Mouse (Mus musculus): ENCODE measurements around the gene Gramd4. TPM values are rescaled to one million over a fixed set of nuclear protein-coding genes. Genes with fewer than 3 reads are reported as not detected.

Gramd4 gene
- total RNA-seq, 1 experiment = 24.5 TPM

DNA sequence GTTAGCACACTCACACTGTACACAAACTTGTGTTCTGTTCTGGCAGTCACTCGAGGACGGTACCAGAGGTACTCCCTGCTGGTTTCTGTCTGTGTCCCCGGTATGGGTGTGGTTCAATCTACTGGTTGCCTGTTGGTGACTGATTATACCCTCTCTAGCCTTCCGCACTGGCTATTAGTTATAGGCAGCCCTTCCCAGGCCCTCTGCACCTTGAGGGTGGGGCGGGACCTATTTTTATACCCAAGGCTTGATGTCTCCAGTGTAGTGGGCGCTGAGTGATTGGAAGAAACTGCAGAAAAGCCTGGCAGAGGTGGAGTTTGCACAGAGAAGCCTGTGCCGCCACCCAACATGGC is 47.8 kb downstream of the Gramd4 start:
- no peak for TF ChIP-seq MAFK (IDR thresholded peaks at IDR 0.05; ENCODE audit: insufficient read depth, low read depth, low read length)
- H3K27ac ChIP-seq (ENCODE audit: insufficient read depth, low read depth, low read length, poor library complexity, severe bottlenecking) = no peak overlapping the region
- DNase-seq (ENCODE audit: low read depth, low spot score) = no peak
- H3K36me3 ChIP-seq (ENCODE audit: control insufficient read depth, insufficient read depth, low read length, poor library complexity, severe bottlenecking) = peaks cover 2% of the 10 kb centered on the region; the same call in 1 of the 2 replicates
- no peaks in the 10 kb centered on the region for H3K9me3 ChIP-seq (ENCODE audit: control insufficient read depth, insufficient read depth, low read depth, low read length)
- in situ Hi-C loops (cut with MboI; ENCODE audit: low sequenced_read_pairs in 2 of 2, unreplicated experiment in 2 of 2) = no loop called here
- no peak overlapping the region for H3K4me3 ChIP-seq (ENCODE audit: insufficient read depth in 1 of 2, low read depth in 1 of 2, low read length in 2 of 2, poor library complexity in 1 of 2, severe bottlenecking in 1 of 2)
- H3K9ac ChIP-seq (ENCODE audit: insufficient read depth, low read depth, low read length, poor library complexity, severe bottlenecking) = no peak overlapping the region
- H3K4me1 ChIP-seq (ENCODE audit: control insufficient read depth in 2 of 2, insufficient read depth in 2 of 2, low read length in 2 of 2, poor library complexity in 1 of 2) = peaks cover 0 to 12% of the 10 kb centered on the region in 2 experiments; a peak in 2 of 4 replicates

DNA sequence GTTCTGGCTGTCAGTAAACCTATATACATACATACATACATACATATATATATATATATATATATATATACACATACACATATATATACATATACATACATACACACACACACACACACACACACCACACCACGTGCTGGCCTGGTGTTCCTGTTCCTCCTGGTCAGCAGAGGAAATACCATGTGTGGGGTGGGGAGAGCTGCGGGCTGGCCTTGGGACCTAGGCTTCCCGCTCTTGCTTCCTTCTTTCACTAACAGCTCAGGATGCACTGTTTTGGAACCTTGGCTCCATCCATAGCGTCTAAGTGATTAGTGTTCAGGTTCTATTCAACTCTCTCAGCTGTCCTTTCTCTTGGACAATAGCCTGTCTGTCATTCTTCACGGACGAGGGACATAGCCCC is 48.3 kb downstream of the Gramd4 start:
- Histone ChIP-seq H3K36me3 (ENCODE audit: control insufficient read depth, insufficient read depth, low read length, poor library complexity, severe bottlenecking) (peaks cover 2% of the 10 kb centered on the region; the same call in 1 of the 2 replicates), H3K9me3 (ENCODE audit: control insufficient read depth, insufficient read depth, low read depth, low read length) (no peaks in the 10 kb centered on the region), H3K27ac (ENCODE audit: insufficient read depth, low read depth, low read length, poor library complexity, severe bottlenecking) (no peak overlapping the region), H3K4me3 (ENCODE audit: insufficient read depth in 1 of 2, low read depth in 1 of 2, low read length in 2 of 2, poor library complexity in 1 of 2, severe bottlenecking in 1 of 2) (no peak overlapping the region), H3K9ac (ENCODE audit: insufficient read depth, low read depth, low read length, poor library complexity, severe bottlenecking) (no peak overlapping the region), H3K4me1 (ENCODE audit: control insufficient read depth in 2 of 2, insufficient read depth in 2 of 2, low read length in 2 of 2, poor library complexity in 1 of 2) (peaks cover 0 to 12% of the 10 kb centered on the region in 2 experiments; a peak in 2 of 4 replicates)
- TF ChIP-seq ZNF384 (IDR thresholded peaks at IDR 0.05; ENCODE audit: low read depth, low read length) = no peak
- no peak for TF ChIP-seq HCFC1 (IDR thresholded peaks at IDR 0.05; ENCODE audit: borderline replicate concordance, insufficient read depth, low read length)
- TF ChIP-seq ZC3H11A (IDR thresholded peaks at IDR 0.05; ENCODE audit: borderline replicate concordance, low read depth, low read length) = no peak
- TF ChIP-seq CHD2 (IDR thresholded peaks at IDR 0.05; ENCODE audit: low read depth, low read length) = no peak
- no peak for TF ChIP-seq MAFK (IDR thresholded peaks at IDR 0.05; ENCODE audit: insufficient read depth, low read depth, low read length)
- in situ Hi-C loops (cut with MboI; ENCODE audit: low sequenced_read_pairs in 2 of 2, unreplicated experiment in 2 of 2) = no loop called here
- DNase-seq (ENCODE audit: low read depth, low spot score) = no peak

DNA sequence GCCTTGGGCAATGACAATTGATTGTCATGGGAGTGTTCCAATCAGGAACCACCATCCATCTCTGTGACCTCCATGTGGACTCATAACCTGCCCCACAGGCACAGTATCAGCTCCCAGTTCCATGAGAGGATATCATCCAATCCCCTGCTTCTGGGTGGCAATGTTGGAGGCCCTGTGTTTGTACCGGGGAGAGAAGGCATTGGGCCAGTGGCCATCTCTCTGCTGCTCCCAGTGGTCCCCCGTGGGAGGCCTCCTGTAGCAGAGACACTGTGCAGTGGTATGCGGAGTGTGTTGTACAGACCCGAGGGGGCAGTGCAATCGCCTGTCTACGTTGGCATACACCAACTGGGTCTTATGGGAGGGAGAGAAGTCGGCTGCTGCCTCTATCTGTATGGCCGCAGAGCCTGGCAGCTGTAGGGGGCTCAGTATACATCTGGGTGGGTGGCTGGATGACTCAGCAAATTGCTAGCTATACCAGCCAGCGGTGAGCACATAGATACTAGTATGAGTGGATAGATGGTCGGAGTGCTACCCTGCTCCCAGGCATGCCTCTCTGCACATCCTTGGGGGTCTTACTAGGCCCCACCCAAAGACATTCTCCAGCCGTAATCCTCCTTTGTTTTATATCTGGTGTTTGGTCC is 50.5 kb downstream of the Gramd4 start:
- Histone ChIP-seq H3K36me3 (ENCODE audit: control insufficient read depth, insufficient read depth, low read length, poor library complexity, severe bottlenecking) (no peaks in the 10 kb centered on the region), H3K27ac (ENCODE audit: insufficient read depth, low read depth, low read length, poor library complexity, severe bottlenecking) (no peak overlapping the region), H3K4me3 (ENCODE audit: insufficient read depth in 1 of 2, low read depth in 1 of 2, low read length in 2 of 2, poor library complexity in 1 of 2, severe bottlenecking in 1 of 2) (no peak overlapping the region), H3K9ac (ENCODE audit: insufficient read depth, low read depth, low read length, poor library complexity, severe bottlenecking) (no peak overlapping the region), H3K9me3 (ENCODE audit: control insufficient read depth, insufficient read depth, low read depth, low read length) (no peaks in the 10 kb centered on the region), H3K4me1 (ENCODE audit: control insufficient read depth in 2 of 2, insufficient read depth in 2 of 2, low read length in 2 of 2, poor library complexity in 1 of 2) (peaks cover 0 to 17% of the 10 kb centered on the region in 2 experiments; a peak in 2 of 4 replicates)
- TF ChIP-seq MAFK (IDR thresholded peaks at IDR 0.05; ENCODE audit: insufficient read depth, low read depth, low read length) = peak; percentile 57; the same call in 1 of the 2 replicates
- TF ChIP-seq HCFC1 (IDR thresholded peaks at IDR 0.05; ENCODE audit: borderline replicate concordance, insufficient read depth, low read length) = no peak
- in situ Hi-C loops (cut with MboI; ENCODE audit: low sequenced_read_pairs in 2 of 2, unreplicated experiment in 2 of 2) = no loop called here
- DNase-seq (ENCODE audit: low read depth, low spot score) = no peak

DNA sequence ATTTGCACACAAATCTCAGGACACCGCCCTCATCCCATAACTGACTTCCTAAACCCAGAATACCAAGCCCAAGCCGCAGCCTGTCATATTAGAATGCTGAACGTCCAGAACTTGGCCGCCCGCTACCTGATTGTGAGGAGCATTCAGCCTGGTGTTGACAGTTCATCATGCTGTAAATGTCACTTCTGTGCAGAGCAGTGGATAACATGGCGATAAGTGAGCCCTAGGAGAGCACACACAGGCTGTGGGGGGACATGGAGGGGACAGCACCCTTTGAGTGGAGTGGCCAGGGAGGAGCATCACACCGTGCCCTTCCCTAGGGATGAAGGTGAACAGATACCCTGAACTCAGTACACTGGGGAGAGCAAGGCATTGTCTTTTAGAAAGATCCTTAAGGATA is 51.8 kb downstream of the Gramd4 start:
- in situ Hi-C loops (cut with MboI; ENCODE audit: low sequenced_read_pairs in 2 of 2, unreplicated experiment in 2 of 2) = no loop called here
- Histone ChIP-seq H3K4me3 (ENCODE audit: insufficient read depth in 1 of 2, low read depth in 1 of 2, low read length in 2 of 2, poor library complexity in 1 of 2, severe bottlenecking in 1 of 2) (no peak overlapping the region), H3K36me3 (ENCODE audit: control insufficient read depth, insufficient read depth, low read length, poor library complexity, severe bottlenecking) (no peaks in the 10 kb centered on the region), H3K9me3 (ENCODE audit: control insufficient read depth, insufficient read depth, low read depth, low read length) (no peaks in the 10 kb centered on the region), H3K27ac (ENCODE audit: insufficient read depth, low read depth, low read length, poor library complexity, severe bottlenecking) (no peak overlapping the region), H3K9ac (ENCODE audit: insufficient read depth, low read depth, low read length, poor library complexity, severe bottlenecking) (no peak overlapping the region), H3K4me1 (ENCODE audit: control insufficient read depth in 2 of 2, insufficient read depth in 2 of 2, low read length in 2 of 2, poor library complexity in 1 of 2) (peaks cover 3 to 22% of the 10 kb centered on the region in 2 experiments; a peak in 2 of 4 replicates)
- DNase-seq (ENCODE audit: low read depth, low spot score) = no peak
- TF ChIP-seq MAFK (IDR thresholded peaks at IDR 0.05; ENCODE audit: insufficient read depth, low read depth, low read length) = no peak
- no peak for TF ChIP-seq ZC3H11A (IDR thresholded peaks at IDR 0.05; ENCODE audit: borderline replicate concordance, low read depth, low read length)
- no peak for TF ChIP-seq HCFC1 (IDR thresholded peaks at IDR 0.05; ENCODE audit: borderline replicate concordance, insufficient read depth, low read length)
- no peak for TF ChIP-seq ZNF384 (IDR thresholded peaks at IDR 0.05; ENCODE audit: low read depth, low read length)
- no peak for TF ChIP-seq CHD2 (IDR thresholded peaks at IDR 0.05; ENCODE audit: low read depth, low read length)

DNA sequence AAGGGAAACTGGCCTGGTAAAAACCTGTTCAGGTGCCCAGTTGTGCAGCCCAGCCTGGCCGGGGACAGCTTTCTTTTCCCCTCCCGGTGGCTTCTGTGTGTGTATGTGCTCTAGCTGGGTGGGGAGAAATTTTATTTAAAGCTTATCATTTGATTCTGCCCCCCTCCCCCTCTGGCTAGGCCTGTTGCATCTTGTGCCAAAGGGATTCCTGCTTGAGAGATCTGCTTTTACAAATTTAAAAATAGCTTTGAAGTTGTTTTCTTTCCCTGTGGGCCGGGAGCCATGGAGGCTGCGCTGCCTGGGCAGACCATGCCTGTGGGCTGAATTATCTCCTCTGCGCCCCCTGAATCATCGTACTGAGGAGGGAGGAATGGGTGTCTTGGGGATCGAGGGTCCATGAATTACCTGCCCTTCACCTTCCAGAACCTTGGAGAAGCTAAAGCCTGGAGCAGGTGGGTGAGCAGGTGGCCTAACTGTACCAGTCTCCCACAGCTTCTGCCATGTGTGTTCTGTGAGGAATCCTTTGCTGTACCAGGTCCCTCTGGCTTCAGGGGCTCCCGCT is 52.2 kb downstream of the Gramd4 start:
- in situ Hi-C loops (cut with MboI; ENCODE audit: low sequenced_read_pairs in 2 of 2, unreplicated experiment in 2 of 2) = no loop called here
- Histone ChIP-seq H3K4me1 (ENCODE audit: control insufficient read depth in 2 of 2, insufficient read depth in 2 of 2, low read length in 2 of 2, poor library complexity in 1 of 2) (peaks cover 3 to 22% of the 10 kb centered on the region in 2 experiments; a peak in 2 of 4 replicates), H3K27ac (ENCODE audit: insufficient read depth, low read depth, low read length, poor library complexity, severe bottlenecking) (no peak overlapping the region), H3K36me3 (ENCODE audit: control insufficient read depth, insufficient read depth, low read length, poor library complexity, severe bottlenecking) (no peaks in the 10 kb centered on the region), H3K4me3 (ENCODE audit: insufficient read depth in 1 of 2, low read depth in 1 of 2, low read length in 2 of 2, poor library complexity in 1 of 2, severe bottlenecking in 1 of 2) (no peak overlapping the region), H3K9ac (ENCODE audit: insufficient read depth, low read depth, low read length, poor library complexity, severe bottlenecking) (no peak overlapping the region), H3K9me3 (ENCODE audit: control insufficient read depth, insufficient read depth, low read depth, low read length) (no peaks in the 10 kb centered on the region)
- TF ChIP-seq HCFC1 (IDR thresholded peaks at IDR 0.05; ENCODE audit: borderline replicate concordance, insufficient read depth, low read length) (no peak), ZNF384 (IDR thresholded peaks at IDR 0.05; ENCODE audit: low read depth, low read length) (no peak), ZC3H11A (IDR thresholded peaks at IDR 0.05; ENCODE audit: borderline replicate concordance, low read depth, low read length) (no peak), CHD2 (IDR thresholded peaks at IDR 0.05; ENCODE audit: low read depth, low read length) (no peak), MAFK (IDR thresholded peaks at IDR 0.05; ENCODE audit: insufficient read depth, low read depth, low read length) (no peak)
- no peak for DNase-seq (ENCODE audit: low read depth, low spot score)

All from ES-E14 (cell line).